Mouse (Mus musculus): ENCODE data around the gene Srp54c.
"Not testable (repeated sequence)": the region's sequence is repeated elsewhere in the genome, so short reads cannot be mapped to it uniquely, and the experiment has no call there.

Srp54c gene

DNA sequence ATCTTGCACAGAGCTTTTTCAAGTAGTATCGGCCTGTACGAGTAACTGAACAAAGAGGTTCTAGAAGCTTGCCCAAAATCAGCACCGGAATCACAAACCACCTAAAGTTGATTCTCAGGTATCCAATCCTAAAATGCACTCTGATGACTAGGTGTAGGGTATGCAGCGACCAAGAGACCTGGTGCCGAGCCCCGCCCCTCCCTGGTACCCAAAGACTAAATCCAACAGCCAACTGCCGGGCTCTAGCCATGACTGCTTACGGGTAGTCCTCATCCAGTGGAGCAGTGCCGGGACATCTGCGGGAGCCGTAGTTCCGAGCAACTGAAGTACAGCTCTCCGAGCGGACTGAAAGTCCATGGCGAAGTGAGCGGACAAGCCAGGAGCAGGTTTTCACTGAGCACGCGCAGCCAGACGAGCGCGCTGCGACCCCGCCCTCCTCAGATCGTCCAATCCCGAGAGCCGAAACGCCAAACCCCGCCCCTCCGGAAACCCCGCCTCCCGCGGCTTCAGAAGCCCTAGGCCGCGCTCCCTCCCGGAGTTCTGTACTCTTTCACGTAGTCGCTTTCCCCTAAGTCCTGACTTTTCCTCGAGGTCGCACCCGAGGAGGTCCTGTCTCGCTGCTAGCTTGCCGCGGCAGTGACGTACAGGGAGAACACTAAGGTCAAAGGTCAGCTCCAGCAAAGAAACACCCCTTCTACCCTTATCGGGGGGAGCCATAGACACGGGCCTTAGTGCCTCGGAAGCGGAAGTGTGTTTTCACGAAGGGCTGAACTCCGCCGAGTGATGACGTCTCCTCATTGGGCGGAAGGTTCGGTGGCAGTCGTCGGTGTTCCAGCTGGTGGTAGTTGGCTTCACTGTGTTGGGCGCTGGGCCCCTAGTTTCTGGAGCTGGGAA, at the start of gene Srp54c:
Gene Srp54c, plus strand, starts transcription at position 543 of the 894 bp plus-strand sequence.
- in situ Hi-C loops (cut with MboI; ENCODE audit: unreplicated experiment in 2 of 2), result not testable (repeated sequence)

DNA sequence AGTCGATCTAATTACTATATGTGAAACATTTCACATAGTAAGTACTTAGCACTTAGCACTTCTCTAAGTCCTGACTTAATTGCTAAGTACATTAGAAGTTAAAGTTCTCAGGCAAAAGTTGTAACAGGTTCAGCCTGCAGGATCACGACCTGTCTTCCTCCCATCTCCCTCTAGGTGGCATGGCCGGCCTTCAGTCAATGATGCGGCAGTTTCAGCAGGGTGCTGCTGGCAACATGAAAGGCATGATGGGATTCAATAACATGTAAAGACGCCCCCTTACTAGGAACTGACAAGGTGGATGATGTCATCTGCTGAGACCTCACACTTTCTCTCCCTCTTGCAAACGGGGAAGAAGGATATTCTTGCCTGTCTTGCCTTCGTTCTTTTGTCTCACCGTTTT, 42.3 kb upstream of the Srp54c start:
- in situ Hi-C loops (cut with MboI; ENCODE audit: unreplicated experiment in 2 of 2), result not testable (repeated sequence)

DNA sequence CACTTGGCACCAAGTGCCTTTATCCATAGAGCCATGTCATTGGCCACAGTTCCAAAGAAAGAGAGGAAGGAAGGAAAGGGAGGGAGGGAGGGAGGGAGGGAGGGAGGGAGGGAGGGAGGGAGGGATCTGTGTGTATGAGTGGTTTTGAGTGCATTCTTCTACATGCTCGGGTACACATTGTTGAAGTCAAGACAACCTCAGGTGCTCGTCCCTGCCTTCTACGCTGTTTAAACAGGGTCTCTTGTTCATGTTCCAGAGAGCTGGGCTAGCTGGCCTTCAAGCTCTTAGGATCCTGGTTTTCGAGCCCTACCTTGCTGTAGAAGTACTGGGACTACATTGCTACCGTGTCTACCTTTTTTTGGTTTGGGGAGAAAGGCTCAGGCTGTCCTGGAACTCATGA, 40.8 kb upstream of the Srp54c start:
- in situ Hi-C loops (cut with MboI; ENCODE audit: unreplicated experiment in 2 of 2), result not testable (repeated sequence)

DNA sequence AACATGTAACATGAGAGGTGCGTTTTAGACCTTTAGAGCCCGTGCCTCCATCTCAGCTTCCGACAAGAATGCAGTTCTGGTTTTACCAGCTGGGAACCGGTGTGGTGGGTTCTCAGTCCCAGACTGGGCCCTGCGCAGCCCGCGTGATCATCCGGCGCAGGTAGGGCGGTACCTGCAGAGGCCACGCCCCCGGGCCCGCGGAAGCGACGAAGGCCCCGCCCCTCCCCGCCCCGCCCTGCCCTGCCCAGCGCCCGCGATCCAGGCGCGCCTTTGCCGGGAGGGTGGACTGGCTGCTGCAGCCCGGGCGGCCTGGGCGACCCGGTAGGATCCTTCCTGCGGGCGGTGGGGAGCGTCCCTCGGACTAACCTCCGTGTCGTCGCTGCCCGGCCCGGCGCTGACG, 30.7 kb upstream of the Srp54c start, which contains the start of gene 1700047I17Rik2:
Gene 1700047I17Rik2, plus strand, starts transcription at position 287 of the 400 bp plus-strand sequence.
- in situ Hi-C loops (cut with MboI; ENCODE audit: unreplicated experiment in 2 of 2), result not testable (repeated sequence)

DNA sequence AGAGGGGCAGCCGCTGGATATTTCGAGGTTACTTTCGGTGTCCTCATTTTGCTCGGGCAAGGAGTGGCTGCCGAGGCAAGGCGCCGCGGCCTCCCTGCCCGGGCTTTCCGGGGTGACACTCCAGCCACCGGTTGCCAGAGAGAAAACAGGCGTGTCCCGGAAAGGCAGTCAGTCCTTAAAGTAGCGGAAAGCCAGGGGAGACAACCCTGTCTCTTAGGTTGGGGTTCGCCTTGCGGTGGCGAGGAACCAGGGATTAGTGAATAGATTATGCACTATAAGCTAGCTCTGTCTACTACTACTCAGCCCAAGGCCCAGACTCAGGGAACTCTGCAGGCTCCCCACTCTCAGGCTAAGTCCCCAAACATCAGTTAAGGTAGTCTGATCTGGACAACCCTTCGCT, 30.2 kb upstream of the Srp54c start:
- in situ Hi-C loops (cut with MboI; ENCODE audit: unreplicated experiment in 2 of 2), result not testable (repeated sequence)

DNA sequence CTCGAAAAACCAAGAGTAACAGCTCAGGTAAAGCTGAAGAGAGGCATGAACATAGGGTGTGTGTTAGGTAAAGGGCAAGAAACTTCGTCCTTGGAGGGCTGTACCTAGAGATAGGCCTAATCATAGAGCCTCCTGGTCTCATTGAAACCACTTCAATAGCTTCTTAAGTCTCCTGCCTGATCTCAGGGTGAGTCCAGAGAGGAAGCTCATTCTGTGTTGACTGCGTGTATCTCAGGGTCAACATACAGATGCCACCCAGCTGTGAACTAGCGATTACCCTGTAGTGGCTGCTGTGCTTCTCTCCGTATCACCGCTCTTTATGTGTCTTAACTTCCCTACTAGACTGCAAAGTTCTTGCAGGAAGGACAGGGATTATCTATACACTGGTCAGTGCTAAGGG, 17.0 kb upstream of the Srp54c start:
- in situ Hi-C loops (cut with MboI; ENCODE audit: unreplicated experiment in 2 of 2), result not testable (repeated sequence)

DNA sequence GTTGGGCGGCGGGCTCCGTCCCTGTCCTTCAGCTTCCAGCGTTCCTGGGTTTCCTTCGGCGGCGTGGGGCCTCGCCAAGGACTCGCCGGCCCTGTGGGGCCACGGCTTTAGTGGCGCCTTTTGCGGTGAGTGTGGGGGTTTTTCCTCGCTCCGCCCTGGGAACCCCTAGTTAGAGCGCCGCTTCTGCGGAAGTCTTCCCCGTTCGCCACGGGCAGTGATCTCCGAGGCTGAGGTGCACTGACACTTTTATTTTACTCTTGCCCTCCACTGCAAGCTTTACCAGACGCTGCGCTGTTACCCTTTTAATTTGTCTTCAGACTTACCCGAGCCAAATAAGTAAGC, 523 bp downstream of the Srp54c start:
- in situ Hi-C loops (cut with MboI; ENCODE audit: unreplicated experiment in 2 of 2), result not testable (repeated sequence)

DNA sequence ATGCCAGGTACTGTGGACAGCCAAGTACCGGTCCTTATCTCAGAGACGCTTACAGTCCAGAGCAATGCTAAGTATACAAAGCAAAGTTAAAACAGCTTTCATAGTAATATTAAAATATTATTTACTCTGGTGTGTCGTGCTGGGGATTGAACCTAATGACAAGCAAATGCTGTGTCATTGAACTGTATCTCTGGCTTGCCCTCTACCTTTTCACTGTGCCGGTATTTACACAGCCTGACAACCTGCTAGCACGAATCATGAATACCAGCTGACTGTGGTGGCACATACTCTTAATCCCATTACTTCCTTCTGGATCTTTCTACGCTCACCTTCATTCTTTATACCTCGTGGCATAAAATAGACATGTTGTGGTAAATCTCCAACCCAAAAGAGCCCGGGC, 12.3 kb downstream of the Srp54c start:
- in situ Hi-C loops (cut with MboI; ENCODE audit: unreplicated experiment in 2 of 2), result not testable (repeated sequence)

DNA sequence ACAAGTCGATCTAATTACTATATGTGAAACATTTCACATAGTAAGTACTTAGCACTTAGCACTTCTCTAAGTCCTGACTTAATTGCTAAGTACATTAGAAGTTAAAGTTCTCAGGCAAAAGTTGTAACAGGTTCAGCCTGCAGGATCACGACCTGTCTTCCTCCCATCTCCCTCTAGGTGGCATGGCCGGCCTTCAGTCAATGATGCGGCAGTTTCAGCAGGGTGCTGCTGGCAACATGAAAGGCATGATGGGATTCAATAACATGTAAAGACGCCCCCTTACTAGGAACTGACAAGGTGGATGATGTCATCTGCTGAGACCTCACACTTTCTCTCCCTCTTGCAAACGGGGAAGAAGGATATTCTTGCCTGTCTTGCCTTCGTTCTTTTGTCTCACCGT, 32.0 kb downstream of the Srp54c start:
- in situ Hi-C loops (cut with MboI; ENCODE audit: unreplicated experiment in 2 of 2), result not testable (repeated sequence)

DNA sequence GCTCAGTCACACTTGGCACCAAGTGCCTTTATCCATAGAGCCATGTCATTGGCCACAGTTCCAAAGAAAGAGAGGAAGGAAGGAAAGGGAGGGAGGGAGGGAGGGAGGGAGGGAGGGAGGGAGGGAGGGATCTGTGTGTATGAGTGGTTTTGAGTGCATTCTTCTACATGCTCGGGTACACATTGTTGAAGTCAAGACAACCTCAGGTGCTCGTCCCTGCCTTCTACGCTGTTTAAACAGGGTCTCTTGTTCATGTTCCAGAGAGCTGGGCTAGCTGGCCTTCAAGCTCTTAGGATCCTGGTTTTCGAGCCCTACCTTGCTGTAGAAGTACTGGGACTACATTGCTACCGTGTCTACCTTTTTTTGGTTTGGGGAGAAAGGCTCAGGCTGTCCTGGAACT, 33.4 kb downstream of the Srp54c start:
- in situ Hi-C loops (cut with MboI; ENCODE audit: unreplicated experiment in 2 of 2), result not testable (repeated sequence)

DNA sequence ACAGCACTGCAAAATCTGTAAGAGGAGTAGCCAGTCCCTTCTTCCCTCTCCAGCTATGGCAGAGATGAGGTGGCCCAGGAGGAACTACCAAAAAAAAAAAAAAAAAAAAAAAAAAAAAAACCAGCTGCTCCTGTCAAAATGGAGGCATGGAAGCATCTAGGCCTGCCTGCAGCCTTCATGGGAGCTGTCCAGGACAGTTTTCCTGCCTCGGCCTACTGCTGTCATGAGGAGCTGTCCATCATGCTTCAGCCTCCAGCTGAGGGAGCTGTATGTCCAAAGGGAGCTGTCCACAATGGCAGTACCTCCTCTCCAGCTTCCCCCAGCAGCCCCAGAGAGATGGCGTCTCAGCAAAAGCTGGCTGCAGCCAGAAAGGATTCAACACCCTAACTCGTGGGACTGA, 42.3 kb downstream of the Srp54c start:
- in situ Hi-C loops (cut with MboI; ENCODE audit: unreplicated experiment in 2 of 2), result no loop called here

DNA sequence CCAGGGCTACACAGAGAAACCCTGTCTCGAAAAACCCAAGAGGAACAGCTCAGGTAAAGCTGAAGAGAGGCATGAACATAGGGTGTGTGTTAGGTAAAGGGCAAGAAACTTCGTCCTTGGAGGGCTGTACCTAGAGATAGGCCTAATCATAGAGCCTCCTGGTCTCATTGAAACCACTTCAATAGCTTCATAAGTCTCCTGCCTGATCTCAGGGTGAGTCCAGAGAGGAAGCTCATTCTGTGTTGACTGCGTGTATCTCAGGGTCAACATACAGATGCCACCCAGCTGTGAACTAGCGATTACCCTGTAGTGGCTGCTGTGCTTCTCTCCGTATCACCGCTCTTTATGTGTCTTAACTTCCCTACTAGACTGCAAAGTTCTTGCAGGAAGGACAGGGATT, 47.6 kb downstream of the Srp54c start:
- in situ Hi-C loops (cut with MboI; ENCODE audit: unreplicated experiment in 2 of 2), result not testable (repeated sequence)

DNA sequence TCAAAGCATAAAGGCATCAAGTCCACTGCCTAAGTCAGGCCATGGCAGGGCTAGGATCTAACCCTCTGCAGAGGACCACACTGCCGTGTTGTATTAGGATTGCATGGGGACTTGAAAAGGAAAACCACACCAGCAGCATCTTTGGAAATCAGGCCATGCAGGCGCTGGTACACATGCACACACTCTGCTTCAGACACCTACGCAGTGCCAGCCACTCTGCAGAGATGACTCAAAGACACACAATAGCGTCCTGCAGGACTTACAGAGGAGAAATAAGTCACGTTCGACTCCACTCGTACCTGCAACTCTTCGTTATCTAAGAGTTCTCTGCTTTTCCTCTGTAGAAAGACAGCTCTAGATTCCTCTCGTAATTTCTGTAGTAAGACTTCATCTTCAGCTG, 68.1 kb downstream of the Srp54c start:
- in situ Hi-C loops (cut with MboI; ENCODE audit: unreplicated experiment in 2 of 2), result no loop called here

DNA sequence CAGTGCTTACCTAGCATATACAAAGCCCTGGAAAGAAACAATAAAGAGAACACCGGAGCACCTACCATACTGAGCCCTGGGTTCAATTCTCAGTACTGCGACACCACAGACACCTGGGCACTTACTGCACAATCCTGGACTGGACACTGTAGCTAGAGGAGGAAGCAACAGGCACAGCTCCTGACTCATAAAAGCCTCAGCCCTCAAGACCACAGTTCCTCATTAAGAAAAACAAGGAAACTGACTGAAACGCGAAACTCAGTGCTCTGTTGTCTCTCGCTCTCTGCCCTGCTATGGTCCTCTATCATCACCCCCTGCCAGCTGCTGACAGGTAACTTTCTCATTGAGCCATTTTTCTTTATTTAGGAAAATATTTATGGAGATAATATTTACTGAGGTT, 69.4 kb downstream of the Srp54c start, which contains the start of gene 1110008L16Rik:
Gene 1110008L16Rik, plus strand, starts transcription at position 242 of the 400 bp plus-strand sequence.
- in situ Hi-C loops (cut with MboI; ENCODE audit: unreplicated experiment in 2 of 2), result no loop called here

DNA sequence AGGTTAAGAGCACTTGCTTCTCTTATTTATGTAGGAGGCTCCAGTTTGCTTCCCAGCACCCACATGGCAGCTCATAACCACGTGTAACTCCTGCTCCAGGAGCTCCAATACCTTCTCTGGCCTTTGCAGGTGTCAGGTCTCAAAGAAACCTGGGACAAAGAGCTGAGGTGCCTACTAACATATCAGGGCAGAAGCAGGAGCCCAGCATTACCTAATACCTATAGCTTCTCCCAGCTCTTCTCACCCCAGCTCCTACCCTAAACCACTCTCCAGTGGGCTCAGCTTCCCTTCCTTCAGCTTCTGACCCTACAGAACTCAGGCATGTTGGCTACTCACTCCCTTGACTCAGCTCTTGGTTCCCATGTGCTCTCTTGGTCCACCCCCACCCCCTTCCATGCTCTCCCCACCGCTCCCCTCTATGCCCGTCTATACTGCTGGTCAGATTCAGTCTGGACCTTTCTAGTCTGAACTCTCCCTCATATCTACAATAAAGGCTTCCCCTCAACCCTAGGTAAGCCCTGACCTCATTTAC, 70.9 kb downstream of the Srp54c start:
- in situ Hi-C loops (cut with MboI; ENCODE audit: unreplicated experiment in 2 of 2), result loop anchor here in 1 of 2 experiments (10.0 kb wide), 1 partner anchor 606 kb away; the partner anchor contains the start of gene Eapp

DNA sequence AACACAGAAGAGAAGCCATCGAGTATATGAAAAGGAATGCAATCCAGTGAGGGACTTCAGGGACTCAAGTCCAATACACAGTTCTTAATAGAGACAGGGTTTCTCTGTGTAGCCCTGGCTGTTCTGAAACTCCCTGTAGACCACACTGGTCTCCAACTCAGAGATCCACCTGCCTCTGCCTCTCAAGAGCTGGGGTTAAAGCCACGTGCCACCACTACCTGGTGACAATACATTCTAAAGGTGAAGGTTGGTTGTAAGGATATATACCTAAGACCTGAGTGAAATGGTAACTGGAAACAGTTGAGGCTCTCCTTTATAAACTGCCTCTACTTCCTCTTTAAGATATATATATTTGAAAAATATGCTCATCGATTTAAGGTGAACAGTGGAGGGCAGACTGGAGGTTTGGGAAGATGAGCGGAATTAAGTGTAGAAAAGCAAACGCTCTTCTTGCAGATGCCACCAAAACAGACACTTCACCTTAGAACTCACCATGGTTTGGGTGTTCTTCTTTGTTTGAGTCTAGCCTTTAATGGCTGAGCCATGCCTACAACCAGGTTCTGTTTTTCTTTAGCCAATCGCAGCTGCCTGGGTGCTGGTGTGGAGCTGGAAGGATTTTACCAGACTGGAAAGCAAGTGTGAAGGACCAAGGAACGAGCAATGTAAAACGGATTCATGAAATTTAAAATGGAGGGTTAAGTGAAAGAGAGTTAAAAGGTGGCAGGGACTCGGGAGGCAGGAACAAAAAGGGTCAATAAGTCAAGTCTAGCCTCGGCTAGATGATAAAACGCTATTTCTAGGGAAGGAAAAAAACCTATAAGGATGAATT, 71.7 kb downstream of the Srp54c start:
- in situ Hi-C loops (cut with MboI; ENCODE audit: unreplicated experiment in 2 of 2), result loop anchor here in 1 of 2 experiments (10.0 kb wide), 1 partner anchor 607 kb away; the partner anchor contains the start of gene Eapp

DNA sequence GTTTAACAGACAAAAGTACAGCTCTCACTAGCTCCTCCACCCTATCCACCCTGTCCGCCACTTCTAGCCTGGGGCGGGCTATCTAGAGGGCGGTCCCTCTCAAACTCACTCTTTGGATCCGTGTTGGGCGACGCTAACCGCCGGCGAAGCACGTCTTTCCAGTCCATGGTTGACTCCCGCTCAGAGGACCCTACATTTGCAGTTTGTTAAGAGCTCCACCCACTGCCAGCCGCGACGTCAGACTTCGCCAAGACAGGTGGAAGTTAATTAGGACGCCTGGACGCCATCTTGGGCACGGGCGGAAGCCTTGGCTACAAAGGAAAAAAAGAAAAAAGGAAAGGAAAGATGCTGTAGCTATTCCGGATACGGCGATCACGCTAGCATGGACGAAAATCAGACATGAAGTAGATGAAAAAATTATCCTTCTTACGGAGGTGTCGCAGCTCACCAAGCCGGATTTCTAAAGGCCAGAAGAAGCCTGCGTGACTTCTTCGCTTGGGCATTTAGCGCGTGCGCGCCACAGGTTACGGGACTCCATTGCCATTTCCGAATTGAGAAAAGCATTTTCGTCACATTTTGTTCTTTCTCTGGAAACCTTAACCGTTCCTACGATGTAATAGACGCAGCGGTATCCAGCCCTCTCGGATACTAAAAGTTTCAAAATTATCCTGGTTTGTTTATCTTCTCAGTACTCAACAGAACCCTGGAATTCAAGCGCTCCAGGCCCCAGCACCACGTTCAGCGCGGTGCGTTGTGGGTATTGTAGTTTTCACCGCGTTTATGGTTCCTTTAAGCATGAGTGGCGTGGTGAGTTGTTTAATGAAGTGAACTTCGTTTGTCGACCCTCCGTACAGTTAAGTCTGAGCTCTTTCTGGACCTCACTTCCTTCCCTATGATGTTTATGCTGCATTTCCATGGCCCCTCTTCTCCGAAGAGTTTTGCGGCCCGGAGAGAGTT, 72.8 kb downstream of the Srp54c start, which contains the start of gene Ppp2r3c:
Gene Ppp2r3c, minus strand, starts transcription at position 514 of the 957 bp plus-strand sequence.
- in situ Hi-C loops (cut with MboI; ENCODE audit: unreplicated experiment in 2 of 2), result loop anchor here in 1 of 2 experiments (10.0 kb wide), 1 partner anchor 608 kb away; the partner anchor contains the start of gene Eapp

DNA sequence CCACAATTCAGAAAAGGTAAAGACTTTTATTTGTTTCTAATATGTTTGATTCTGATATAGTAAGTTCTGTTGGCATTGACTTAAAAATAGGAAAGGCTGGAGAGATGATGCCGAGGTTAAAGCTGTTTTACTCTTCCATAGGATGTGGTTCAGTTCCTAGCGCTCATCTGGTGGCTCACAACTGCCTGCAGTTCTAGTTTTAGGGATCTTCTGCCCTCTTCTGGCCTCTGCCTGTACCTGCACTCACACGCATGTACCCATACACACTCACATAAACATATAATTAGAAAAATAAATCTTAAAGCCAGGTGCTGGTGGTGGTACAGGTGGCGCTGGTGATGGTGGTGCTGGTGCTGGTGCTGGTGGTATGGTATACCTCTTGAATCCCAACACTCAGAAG, 76.4 kb downstream of the Srp54c start:
- in situ Hi-C loops (cut with MboI; ENCODE audit: unreplicated experiment in 2 of 2), result loop anchor here in 1 of 2 experiments (10.0 kb wide), 1 partner anchor 612 kb away; the partner anchor contains the start of gene Eapp

DNA sequence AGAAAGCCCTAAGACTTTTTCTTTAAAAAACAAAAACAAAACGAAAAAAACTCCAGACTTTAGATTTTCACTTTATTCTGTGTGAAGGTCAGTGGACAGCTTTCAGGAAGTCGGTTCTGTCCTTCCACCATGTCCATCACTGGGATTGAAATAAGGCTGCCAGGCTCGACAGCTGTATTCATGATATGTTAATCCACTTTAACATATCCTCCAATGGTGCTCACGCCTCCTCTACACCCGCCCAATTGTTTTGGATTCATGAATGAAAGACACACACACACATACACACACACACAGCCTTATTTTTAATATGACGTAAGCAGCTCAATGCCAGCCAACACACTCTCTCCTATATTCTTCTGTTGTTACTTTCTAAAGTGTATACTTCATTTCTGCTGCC, 77.6 kb downstream of the Srp54c start:
- in situ Hi-C loops (cut with MboI; ENCODE audit: unreplicated experiment in 2 of 2), result loop anchor here in 1 of 2 experiments (10.0 kb wide), 1 partner anchor 613 kb away; the partner anchor contains the start of gene Eapp

All from v-Abl transformed pro-B cells (cell line).